Mouse (Mus musculus) testis, adult 2 months (tissue): Measurements from ENCODE around the gene Nol4l. TPM values are rescaled to one million over a fixed set of nuclear protein-coding genes. Genes with fewer than 3 reads are reported as not detected.

Experiments
- H3K27ac ChIP-seq: fragments of 200-500 bp; 2 replicates; pipeline ENCODE4 v1.5.1; 2012; ENCODE audit warnings: low read depth, low read length; ENCODE audit not compliant: control insufficient read depth, insufficient read depth
- H3K27me3 ChIP-seq: fragments of 200-500 bp; 2 replicates; pipeline ENCODE4 v1.6.1; 2012; ENCODE audit warnings: mild to moderate bottlenecking, low read length, moderate library complexity; ENCODE audit not compliant: control insufficient read depth, insufficient read depth
- H3K36me3 ChIP-seq: fragments of 200-500 bp; 2 replicates; pipeline ENCODE4 v1.6.1; 2012; ENCODE audit warnings: mild to moderate bottlenecking, low read length; ENCODE audit not compliant: control insufficient read depth, insufficient read depth
- H3K4me1 ChIP-seq: fragments of 200-500 bp; 2 replicates; pipeline ENCODE4 v1.6.1; 2012; ENCODE audit warnings: low read length; ENCODE audit not compliant: control insufficient read depth, insufficient read depth
- H3K4me3 ChIP-seq: fragments of 200-500 bp; 2 replicates; pipeline ENCODE4 v1.5.1; 2012; ENCODE audit warnings: low read depth, mild to moderate bottlenecking, low read length, moderate library complexity, mixed read lengths; ENCODE audit not compliant: control insufficient read depth
- CTCF ChIP-seq: fragments of 200-500 bp; IDR thresholded peaks from 2 replicates; pipeline ENCODE4 v1.5.1; 2012; ENCODE audit warnings: low read depth, mild to moderate bottlenecking, inconsistent platforms, low read length, moderate library complexity; ENCODE audit not compliant: control insufficient read depth, insufficient read depth, insufficient replicate concordance
- POLR2A ChIP-seq: fragments of 200-500 bp; IDR thresholded peaks from 2 replicates; pipeline ENCODE4 v1.6.1; 2012; ENCODE audit warnings: low read depth, mild to moderate bottlenecking, inconsistent platforms, low read length, moderate library complexity; ENCODE audit not compliant: control insufficient read depth
- polyA plus RNA-seq: library from polyadenylated mRNA; depleted of rRNA; stranded (reverse); fragments of >200 nt; gene quantifications from 2 replicates; pipeline ENCODE4 v1.2.3, GENCODE M21; 2012; rRNA removed

Nol4l gene
- 241 and 252 TPM in 2 replicates for polyA plus RNA-seq

DNA sequence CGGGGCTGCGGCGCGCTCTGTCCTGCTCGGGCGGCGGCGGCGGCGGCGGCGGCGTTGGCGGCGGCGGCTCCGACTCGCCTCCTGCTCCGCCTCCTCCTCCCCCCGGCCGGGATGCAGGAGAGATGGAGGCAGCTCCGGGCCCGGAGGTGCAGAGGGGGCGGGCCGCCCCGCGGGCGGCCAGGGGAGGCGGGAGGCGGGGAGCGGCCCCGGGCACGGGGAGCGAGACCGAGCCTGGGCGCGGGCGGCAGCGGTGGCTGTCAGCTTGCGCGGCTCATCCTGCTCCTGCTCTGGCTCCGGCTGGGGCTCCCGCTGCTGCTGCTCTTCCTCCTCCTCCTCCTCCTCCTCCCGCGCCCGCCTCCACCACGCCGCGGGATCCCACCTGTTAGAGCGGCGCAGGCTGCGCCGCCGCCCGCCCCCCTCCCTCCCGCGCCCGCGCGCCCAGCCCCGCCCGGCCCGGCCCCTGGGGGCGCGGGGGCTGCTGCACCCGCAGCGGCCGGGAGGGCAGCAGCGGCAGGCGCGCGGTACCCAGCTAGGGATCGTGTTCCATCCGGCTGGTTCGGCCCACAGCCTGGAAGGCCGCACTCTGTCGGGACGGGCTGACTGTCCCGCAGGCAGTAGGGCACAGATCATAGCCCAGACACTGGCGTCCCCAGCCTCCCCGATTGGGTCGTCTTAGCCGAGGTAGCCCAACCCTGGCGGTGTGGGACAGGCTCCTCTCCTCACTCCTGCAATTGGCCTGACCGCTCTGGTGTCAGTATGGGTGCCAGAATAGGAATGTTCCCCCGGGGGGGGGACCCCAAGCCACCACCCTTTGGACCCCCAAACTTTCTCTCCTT lies at the start of gene Nol4l:
Gene Nol4l (minus strand): TSS at position 41 of the 836 bp plus-strand sequence.
- H3K36me3 ChIP-seq, result no peaks in the 10 kb centered on the region
- TF ChIP-seq CTCF (no peak), POLR2A (no peak)
- peaks cover 2% of the 10 kb centered on the region for H3K27me3 ChIP-seq
- H3K4me1 ChIP-seq, result peaks cover 16% of the 10 kb centered on the region
- no peak within 1 kb of the TSS for H3K27ac ChIP-seq
- peak within 1 kb of the TSS; percentile 83 for H3K4me3 ChIP-seq

DNA sequence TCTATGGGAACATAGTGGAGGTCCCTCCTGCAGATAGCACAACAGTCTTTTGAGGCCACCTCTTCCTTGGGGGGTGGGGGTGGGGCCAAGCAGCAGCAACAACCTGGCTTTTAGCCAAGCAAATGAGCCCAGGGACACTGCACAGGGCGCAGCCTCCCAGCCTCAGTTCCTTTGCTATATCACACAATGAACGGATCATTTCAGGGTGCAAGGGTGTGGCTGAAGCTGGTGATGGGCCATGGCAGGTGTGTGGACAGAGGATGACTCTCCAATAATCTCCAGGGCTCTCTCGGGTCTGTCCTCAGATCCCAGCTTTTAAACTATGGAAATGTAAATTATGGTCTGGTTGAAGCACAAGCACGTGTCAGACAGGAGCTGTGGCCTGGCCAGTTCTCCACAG lies 47.4 kb upstream of the Nol4l start:
- no peak overlapping the region for H3K4me3 ChIP-seq
- no peak overlapping the region for H3K27ac ChIP-seq
- no peaks in the 10 kb centered on the region for H3K4me1 ChIP-seq
- H3K27me3 ChIP-seq, result no peaks in the 10 kb centered on the region
- TF ChIP-seq CTCF, result no peak
- TF ChIP-seq POLR2A, result no peak
- H3K36me3 ChIP-seq, result no peaks in the 10 kb centered on the region

DNA sequence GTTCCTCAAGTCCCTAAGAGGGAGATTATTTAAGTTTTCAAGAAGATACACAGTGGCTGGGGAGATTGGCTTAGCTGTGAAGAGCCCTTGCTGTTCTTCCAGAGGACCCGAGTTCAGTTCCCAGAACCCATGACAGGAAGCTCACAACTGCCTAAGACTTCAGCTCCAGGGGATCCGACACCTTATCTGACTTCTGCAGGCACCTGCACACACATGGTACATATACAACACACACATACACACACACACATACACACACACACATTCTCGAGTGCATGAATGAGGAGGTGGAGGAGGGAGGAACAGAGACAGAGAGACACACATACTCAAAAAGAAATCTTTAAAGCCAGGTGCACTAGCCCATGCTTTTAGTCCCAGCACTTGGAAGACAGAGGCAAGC lies 46.4 kb upstream of the Nol4l start:
- Histone ChIP-seq H3K27ac (no peak overlapping the region), H3K4me1 (no peaks in the 10 kb centered on the region), H3K36me3 (no peaks in the 10 kb centered on the region), H3K4me3 (no peak overlapping the region), H3K27me3 (no peaks in the 10 kb centered on the region)
- no peak for TF ChIP-seq POLR2A

- no peaks in the 10 kb centered on the region for H3K4me1 ChIP-seq
- no peaks in the 10 kb centered on the region for H3K27me3 ChIP-seq
- no peak overlapping the region for H3K27ac ChIP-seq
- TF ChIP-seq POLR2A (no peak), CTCF (no peak)
- H3K4me3 ChIP-seq, result no peak overlapping the region
- no peaks in the 10 kb centered on the region for H3K36me3 ChIP-seq
Observed at GRCm38 (mm10) chr2:153575554-153575953, 45.8 kb upstream of the Nol4l start.

- no peaks in the 10 kb centered on the region; the same call in 1 of the 2 replicates for H3K4me1 ChIP-seq
- TF ChIP-seq POLR2A, result no peak
- TF ChIP-seq CTCF, result no peak
- H3K36me3 ChIP-seq, result no peaks in the 10 kb centered on the region
- H3K4me3 ChIP-seq, result no peak overlapping the region
- H3K27ac ChIP-seq, result no peak overlapping the region
- H3K27me3 ChIP-seq, result no peaks in the 10 kb centered on the region
Observed at GRCm38 (mm10) chr2:153573101-153573500, 43.3 kb upstream of the Nol4l start.

GRCm38 (mm10) chr2:153568541-153568940 lies 38.8 kb upstream of the Nol4l start:
- H3K27me3 ChIP-seq, result no peaks in the 10 kb centered on the region
- no peak overlapping the region for H3K4me3 ChIP-seq
- H3K27ac ChIP-seq, result no peak overlapping the region
- H3K4me1 ChIP-seq, result no peaks in the 10 kb centered on the region; the same call in 1 of the 2 replicates
- TF ChIP-seq CTCF, result no peak
- TF ChIP-seq POLR2A, result no peak
- no peaks in the 10 kb centered on the region for H3K36me3 ChIP-seq

GRCm38 (mm10) chr2:153568013-153568412 lies 38.2 kb upstream of the Nol4l start:
- Histone ChIP-seq H3K4me1 (no peaks in the 10 kb centered on the region; the same call in 1 of the 2 replicates), H3K4me3 (no peak overlapping the region), H3K27me3 (no peaks in the 10 kb centered on the region), H3K27ac (no peak overlapping the region), H3K36me3 (no peaks in the 10 kb centered on the region)
- no peak for TF ChIP-seq CTCF

DNA sequence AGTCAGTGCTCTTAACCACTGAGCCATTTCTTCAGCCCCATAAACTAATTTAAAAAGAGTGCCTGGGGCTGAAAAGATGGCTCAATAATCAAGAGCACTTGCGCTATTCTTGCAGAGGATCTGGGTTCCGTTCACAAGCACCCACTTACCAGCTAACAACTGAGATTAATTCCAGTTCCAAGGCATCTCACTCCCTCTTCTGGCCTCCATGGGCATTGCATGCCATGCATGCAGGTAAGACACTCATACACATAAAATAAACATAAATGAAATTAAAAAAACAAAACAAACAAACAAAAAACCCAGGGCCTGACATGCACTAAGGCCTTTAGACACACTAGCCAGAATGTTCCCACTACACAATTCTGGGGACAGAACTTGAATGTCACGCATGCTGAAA lies 34.6 kb upstream of the Nol4l start:
- H3K27me3 ChIP-seq, result no peaks in the 10 kb centered on the region
- no peaks in the 10 kb centered on the region for H3K36me3 ChIP-seq
- H3K4me3 ChIP-seq, result no peak overlapping the region
- H3K27ac ChIP-seq, result no peak overlapping the region
- no peak for TF ChIP-seq POLR2A
- no peak for TF ChIP-seq CTCF
- H3K4me1 ChIP-seq, result peaks cover 12% of the 10 kb centered on the region
